ENCODE assay signal across 21 mouse cellular contexts in genomic region chr15:85142441-85142840, GRCm38 (mm10). TPM values are rescaled to one million over a fixed set of nuclear protein-coding genes. Genes with fewer than 3 reads are reported as not detected.
"Had no signal": no experiment of that assay in that cellular context is flagged by ENCODE, and none has a peak within 500 bp of the region (broad histone marks: within the 10 kb centered on the region; RNA-seq: fewer than 3 reads in every experiment).

No protein-coding gene starts in this region.

- H3K9me3 ChIP-seq: lung, embryonic 15.5 days; midbrain, embryonic 10.5 days; midbrain, embryonic 15.5 days; neural tube, embryonic 12.5 days; neural tube, embryonic 15.5 days had no signal

- H3K27me3 ChIP-seq: lung, embryonic 15.5 days; midbrain, embryonic 15.5 days; neural tube, embryonic 12.5 days; neural tube, embryonic 15.5 days had no signal

- H3K9ac ChIP-seq: liver, embryonic 14.5 days; lung, embryonic 15.5 days; midbrain, embryonic 15.5 days; neural tube, embryonic 12.5 days; neural tube, embryonic 15.5 days had no signal

- H3K4me1 ChIP-seq: lung, embryonic 15.5 days; megakaryocyte, embryonic 14.5 days; midbrain, embryonic 15.5 days; neural tube, embryonic 12.5 days; neural tube, embryonic 15.5 days had no signal

- ATAC-seq: intestine, postnatal 0 days; midbrain, embryonic 15.5 days had no signal

- H3K4me2 ChIP-seq: liver, embryonic 11.5 days; lung, embryonic 15.5 days; midbrain, embryonic 15.5 days; neural tube, embryonic 12.5 days; neural tube, embryonic 15.5 days had no signal

- H3K4me3 ChIP-seq: lung, embryonic 15.5 days; megakaryocyte, embryonic 14.5 days; midbrain, embryonic 10.5 days; midbrain, embryonic 15.5 days; neural tube, embryonic 12.5 days; neural tube, embryonic 15.5 days had no signal

- H3K36me3 ChIP-seq: lung, embryonic 15.5 days; midbrain, embryonic 10.5 days; midbrain, embryonic 15.5 days; neural tube, embryonic 12.5 days; neural tube, embryonic 15.5 days had no signal

- H3K27ac ChIP-seq: liver, embryonic 14.5 days; lung, embryonic 15.5 days; midbrain, embryonic 10.5 days; midbrain, embryonic 15.5 days; neural tube, embryonic 12.5 days; neural tube, embryonic 15.5 days; stomach, postnatal 0 days had no signal

- DNase-seq: kidney, adult 8-10 months; kidney, postnatal 14 days; left cerebral cortex, postnatal 4 days; lung, adult 18-20 months; lung, postnatal 10 days; lung, postnatal 36 days; right cerebral cortex, adult 18-20 months; right cerebral cortex, postnatal 14 days; right cerebral cortex, postnatal 4 days; thymus, adult 18-20 months; thymus, postnatal 36 days had no signal

RNA-seq across cellular contexts. Expression of gene Ribc2, which starts 10.6 kb away (rescaled TPM):
- polyA plus RNA-seq: liver, embryonic 14.5 days; stomach, postnatal 0 days had no signal
